Mouse (Mus musculus) layer of hippocampus, adult 9-11 months (tissue): ENCODE measurements around the gene Dmpk.
"Not testable (repeated sequence)": the region's sequence is repeated elsewhere in the genome, so short reads cannot be mapped to it uniquely, and the experiment has no call there.

Source experiments
- DNase-seq: peaks from one replicate; pipeline ENCODE4 v3.0.0; 2022

The Dmpk gene

GRCm38 (mm10) chr7:19083701-19084100 lies at the start of gene Dmpk:
Gene Dmpk, plus strand, starts transcription at chr7:19083849.
- DNase-seq = no peak

- no peak for DNase-seq
These were observed 39.0 kb upstream of the Dmpk start for GRCm38 (mm10) chr7:19044616-19045015.

DNA sequence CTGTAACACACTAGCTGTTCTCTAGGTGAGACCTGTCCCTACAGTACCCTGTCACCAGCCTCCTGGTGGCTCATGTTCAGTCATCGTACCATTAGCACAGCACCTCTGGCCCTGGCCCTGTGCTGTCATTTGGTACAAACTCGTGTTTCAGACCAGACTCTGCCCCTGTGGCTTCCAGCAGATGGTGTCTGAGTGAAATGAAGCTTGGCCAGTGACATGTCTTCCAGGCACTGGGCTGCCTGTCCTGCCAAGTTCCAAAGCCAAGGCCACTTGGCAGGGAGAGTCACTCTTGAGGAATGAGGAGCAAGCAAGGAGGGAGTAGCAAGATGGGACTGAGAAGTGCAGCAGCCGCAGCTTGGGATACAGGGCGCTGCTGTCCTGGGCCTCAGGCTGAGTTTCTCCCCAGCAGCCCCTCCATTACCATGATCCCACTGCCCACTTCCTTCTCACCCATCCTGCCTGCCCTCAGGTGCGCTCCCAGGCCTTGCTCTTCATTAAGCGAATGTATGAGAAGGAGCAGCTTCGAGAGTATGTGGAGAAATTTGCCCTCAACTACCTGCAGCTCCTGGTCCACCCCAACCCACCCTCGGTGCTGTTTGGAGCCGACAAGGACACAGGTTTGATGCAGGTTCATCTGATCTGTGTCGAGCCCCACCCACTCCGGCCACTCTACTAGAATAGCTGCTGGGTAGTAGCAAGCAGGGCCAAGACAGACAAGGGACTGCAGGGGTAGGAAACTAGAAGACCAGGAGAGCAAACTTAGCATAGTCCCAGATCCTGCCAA lies 37.2 kb upstream of the Dmpk start:
- DNase-seq = no peak

DNA sequence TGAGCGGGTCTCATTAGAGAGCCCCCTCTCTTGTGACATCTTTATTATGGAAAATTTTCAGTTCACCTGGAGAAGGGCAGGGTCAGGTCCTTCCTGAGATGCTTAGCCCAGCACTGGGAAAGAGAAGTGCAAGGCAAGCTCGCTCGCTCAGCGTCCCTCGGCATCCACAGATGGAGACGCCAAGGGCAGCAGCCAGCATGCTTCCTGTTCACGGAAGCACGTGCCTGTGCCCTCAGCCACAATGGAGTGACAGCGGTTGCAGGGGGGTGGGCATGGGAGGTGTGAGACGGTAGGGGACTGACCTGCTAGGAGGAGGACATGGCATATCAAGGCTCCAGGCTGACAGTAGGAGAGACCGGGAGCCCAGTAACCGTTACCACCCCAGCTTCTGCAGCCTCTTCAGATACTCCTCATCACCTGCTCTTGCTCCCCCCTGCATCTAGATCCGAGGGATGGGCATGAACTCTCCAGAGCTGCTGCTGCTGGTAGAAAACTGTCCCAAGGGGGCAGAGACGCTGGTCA lies 35.6 kb upstream of the Dmpk start:
- DNase-seq = no peak

GRCm38 (mm10) chr7:19049252-19049651 lies 34.4 kb upstream of the Dmpk start:
- no peak for DNase-seq

GRCm38 (mm10) chr7:19050172-19050571 lies 33.5 kb upstream of the Dmpk start:
- DNase-seq = no peak

DNA sequence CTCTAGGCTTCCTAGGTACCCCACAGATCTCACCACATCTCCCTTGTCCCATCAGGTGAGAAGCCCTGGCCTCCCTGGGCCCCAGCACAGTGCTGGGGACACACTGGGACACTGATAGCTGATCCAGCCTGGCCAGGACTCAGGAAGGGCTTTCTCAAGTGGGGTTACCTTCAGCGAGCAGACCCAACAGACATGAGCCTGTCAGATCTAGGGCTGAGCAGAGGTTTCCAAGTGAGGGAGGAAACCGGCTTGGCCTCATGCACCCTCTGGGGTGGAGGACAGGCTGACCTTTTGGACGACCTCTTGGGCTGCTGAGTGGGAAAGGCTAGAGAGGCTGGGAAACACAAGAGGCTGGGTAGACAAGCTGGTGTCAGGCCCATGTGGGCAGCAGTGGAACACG lies 32.5 kb upstream of the Dmpk start:
- no peak for DNase-seq

DNA sequence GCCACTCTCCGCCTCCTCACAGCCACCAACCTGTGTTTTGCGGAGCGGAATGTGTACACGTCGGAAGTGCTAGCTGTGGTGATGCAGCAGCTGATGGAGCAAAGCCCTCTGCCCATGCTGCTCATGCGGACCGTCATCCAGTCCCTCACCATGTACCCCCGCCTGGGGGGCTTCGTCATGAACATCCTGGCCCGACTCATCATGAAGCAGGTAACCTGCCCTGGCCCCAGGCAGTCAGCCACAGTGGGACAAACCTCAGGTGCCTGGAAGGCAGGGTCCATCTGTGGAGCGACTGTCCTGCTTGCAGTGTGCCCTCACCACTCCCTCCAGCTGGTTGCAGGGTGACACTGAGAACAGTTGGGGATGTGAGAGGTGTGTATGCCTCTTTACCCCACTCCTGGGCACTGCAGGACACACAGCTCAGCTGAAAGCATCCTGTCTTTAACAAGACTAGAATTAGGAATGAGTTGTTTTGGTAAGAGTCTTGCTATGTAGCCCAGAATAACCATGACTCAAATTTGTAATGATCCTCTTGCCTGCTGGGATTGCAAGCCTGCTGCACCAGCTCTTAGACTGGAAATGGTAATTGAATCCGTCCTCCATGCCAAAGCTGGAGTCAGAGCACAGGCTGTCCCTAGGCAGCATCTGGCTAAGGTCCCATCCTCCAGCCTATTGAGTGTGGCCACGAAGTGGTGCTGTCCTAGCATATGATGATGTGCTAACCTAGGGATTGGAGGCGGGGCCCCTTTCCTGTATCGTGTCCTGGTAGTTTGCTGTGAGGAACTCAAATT lies 31.1 kb upstream of the Dmpk start:
- DNase-seq = peak; percentile 88

GRCm38 (mm10) chr7:19053136-19053532 lies 30.5 kb upstream of the Dmpk start:
- DNase-seq = no peak

DNA sequence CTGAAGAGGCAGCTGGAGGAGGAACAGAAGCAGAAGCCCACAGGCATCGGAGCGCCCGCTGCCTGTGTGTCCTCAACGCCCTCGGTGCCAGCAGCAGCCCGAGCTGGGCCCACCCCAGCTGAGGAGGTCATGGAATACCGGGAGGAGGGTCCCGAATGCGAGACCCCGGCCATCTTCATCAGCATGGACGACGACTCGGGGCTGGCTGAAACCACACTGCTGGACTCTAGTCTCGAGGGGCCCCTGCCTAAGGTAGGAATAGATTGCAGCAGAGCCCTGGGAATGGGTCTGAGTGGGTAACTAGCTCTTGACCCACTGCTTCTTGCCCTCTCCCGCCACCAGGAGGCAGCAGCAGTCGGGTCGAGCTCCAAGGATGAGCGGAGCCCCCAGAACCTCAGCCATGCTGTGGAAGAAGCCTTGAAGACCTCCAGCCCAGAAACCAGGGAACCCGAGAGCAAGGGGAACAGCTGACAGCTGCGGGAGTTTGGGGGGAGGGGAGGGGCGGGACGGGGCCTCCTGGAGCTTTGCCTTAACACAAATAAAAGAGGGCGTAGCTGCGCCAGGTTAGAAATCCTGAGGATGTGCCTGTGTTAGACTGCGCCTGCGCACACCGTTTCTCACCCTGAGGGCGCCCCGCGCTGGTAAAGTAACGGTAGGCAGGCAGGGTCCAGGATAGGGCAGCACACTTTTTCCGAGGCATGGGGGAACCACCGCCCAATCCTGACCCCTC lies 29.4 kb upstream of the Dmpk start, which contains the start of gene Rsph6a:
TSS of gene Rsph6a (plus strand) at position 644 of the 730 bp plus-strand sequence.
- DNase-seq = no peak

DNA sequence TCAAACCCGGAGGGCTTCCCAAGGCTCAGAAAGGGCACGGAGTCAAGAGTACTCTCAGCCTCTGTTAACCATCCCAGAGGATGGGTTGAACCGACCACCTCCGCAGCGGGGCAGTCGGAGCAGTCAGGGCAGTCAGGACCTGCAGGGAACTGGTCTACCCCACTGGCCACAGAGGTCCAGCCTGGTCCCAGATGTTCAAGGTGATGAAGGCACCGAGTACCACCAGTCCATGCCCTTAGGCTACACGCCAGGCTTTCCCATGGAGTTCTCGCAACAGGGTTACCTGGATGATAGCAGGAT lies 28.9 kb upstream of the Dmpk start:
- DNase-seq = no peak

- DNase-seq = no peak
These were observed 28.5 kb upstream of the Dmpk start for GRCm38 (mm10) chr7:19055108-19055507.

DNA sequence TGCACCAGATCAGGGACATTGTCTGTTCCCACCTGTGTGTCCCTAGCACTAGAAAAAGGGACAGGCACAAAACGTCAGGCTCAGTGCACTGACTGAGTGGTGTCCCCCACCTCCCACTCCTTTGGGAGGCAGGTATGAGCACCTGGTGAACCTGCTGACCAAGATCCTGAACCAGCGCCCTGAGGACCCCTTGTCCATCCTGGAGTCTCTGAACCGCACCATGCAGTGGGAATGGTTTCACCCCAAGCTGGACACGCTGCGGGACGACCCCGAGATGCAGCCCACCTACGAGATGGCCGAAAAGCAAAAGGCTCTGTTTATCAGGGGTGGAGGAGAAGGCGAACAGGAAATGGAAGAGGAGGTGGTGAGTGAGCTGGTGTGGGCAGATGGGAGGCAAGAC lies 26.2 kb upstream of the Dmpk start:
- no peak for DNase-seq

DNA sequence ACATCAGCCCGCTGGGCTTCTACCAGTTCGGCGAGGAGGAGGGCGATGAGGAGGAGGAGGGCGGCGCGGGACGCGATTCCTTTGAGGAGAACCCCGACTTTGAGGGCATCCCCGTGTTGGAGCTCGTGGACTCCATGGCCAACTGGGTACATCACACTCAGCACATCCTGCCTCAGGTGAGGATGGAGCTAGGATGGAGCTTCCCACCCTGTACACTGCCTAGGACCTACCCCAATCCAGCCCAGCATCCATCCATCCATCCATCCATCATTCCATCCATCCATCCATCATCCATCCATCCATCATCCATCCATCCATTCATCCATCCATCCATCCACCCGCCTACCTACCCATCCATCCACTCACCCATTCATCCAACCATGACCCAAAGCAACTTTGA lies 17.8 kb upstream of the Dmpk start:
- DNase-seq = no peak

- no peak for DNase-seq
These were observed 16.6 kb upstream of the Dmpk start for GRCm38 (mm10) chr7:19067063-19067462.

DNA sequence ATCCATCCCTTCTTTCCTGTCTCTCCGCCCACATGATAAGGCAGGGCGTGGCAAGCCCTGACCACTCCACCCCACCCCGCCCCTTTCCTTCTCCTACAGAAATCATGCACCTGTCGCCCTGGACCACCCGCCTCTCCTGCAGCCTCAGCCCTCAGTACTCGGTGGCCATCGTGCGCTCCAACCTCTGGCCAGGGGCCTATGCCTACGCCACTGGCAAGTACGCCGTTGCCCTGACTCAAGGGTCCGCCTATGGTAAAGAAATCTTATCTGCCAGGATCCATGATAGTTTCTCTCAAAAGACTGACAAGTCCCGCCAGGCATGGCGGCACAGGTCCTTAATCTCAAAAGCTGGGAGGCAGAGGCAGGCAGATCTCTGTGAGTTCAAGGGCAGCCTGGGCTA lies 15.7 kb upstream of the Dmpk start:
- DNase-seq = no peak

DNA sequence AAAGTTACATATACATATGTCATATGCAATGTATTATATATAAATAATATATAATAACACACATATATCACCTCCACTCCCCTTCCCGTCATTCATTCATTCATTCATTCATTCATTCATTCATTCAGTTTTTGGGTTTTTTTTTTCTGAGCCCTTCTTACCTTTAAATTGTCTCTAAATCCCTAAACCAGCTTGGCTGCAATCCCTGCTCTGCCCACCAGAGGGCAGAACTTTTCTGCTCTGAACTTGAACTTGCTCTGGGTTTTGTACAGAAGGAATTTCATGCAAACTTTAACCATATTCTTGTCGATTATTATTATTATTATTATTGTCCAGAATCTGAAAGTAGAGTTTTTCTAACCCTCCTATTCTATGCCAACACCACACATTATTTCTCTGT lies 14.9 kb upstream of the Dmpk start:
- no peak for DNase-seq

DNA sequence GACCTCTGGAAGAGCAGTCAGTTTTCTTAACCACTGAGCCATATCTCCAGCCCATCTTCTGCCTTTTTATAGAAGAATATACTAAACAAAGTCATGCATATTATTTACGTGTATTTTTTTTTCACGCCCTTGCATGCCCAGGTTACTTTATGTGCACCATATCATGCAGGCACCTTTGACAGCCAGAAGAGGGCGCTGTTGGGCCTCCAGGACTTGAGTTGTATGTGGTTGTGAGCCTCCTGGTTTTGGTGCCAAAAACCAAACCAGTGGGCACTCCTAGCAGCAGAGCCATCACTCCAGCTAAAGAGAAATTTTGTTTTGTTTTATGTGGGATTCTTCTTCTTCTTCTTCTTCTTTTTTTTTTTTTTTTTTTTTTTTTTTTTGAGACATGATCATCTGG lies 14.1 kb upstream of the Dmpk start:
- DNase-seq = no peak

DNA sequence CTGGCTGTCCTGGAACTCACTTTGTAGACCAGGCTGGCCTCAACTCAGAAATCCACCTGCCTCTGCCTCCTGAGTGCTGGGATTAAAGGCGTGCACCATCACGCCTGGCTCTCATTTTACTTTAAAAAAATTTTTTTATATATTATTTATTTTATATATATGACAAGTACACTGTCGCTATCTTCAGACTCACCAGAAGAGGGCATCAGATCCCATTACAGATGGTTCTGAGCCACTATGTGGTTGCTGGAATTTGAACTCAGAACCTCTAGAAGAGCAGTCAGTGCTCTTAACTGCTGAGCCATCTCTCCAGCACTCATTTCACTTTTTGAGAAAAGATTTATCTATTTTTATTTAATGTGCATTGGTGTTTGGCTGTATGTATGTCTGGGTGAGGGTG lies 12.6 kb upstream of the Dmpk start:
- DNase-seq = not testable (repeated sequence)

GRCm38 (mm10) chr7:19073504-19073903 lies 10.1 kb upstream of the Dmpk start:
- DNase-seq = no peak

- DNase-seq = no peak
These were observed 9.2 kb upstream of the Dmpk start for GRCm38 (mm10) chr7:19074494-19074893.

- no peak for DNase-seq
These were observed 8.4 kb upstream of the Dmpk start for GRCm38 (mm10) chr7:19075231-19075630.

DNA sequence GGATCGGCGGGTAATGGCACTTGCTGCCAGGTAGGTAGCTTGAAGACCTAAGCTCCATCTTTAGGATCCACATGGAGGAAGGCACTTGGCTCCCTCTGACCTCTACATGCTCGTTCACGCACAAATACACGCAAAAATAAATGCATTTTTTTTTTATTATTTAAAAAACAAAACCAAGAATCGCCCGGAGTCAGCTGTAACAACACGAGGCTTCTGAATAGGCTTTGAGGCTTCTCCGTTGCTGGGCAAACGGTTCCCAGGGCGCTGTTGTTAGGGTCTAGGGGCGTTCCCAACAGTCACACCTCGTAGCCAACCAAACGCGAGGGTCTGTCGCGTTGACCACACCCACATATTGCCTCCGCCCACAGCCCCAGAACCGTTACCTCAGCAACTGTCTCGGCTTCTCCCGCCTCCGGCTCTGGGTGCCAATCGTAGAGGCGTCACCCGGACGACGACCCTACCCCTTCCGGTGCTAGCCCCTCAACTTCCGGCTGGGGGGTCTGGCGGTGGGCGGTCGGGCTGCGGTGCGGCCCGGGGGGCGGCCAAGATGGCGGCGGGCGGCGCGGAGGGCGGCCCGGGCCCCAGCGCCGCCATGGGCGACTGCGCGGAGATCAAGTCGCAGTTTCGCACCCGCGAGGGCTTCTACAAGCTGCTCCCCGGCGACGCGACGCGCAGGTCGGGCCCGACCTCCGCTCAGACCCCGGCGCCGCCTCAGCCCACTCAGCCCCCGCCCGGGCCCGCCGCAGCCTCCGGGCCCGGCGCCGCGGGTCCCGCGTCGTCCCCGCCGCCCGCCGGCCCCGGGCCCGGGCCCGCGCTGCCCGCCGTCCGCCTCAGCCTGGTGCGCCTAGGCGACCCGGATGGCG lies 7.7 kb upstream of the Dmpk start, which contains the start of gene Dmwd:
TSS of gene Dmwd (plus strand) at position 505 of the 863 bp plus-strand sequence.
- peak; percentile 98 for DNase-seq
